In the genomic region with DNA sequence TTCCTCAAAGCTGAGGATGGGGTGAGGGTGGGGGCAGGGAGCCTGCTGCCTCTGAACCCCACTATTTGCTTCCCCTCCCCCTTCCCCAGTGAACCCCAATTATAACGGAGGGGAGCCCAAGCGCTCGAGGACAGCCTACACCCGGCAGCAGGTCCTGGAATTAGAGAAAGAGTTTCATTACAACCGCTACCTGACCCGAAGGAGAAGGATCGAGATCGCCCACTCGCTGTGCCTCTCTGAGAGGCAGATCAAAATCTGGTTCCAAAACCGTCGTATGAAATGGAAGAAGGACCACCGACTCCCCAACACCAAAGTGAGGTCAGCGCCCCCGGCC, we compare ENCODE assay signal across 12 mouse cellular contexts. TPM values are rescaled to one million over a fixed set of nuclear protein-coding genes. Genes with fewer than 3 reads are reported as not detected.
A peak's percentile ranks its signal among the peaks of the same experiment; 100 is the strongest.
DNase-seq lines count a peak whose midpoint lies in the region; ATAC-seq and TF ChIP-seq lines count a peak whose summit lies in the region.
"Had no signal": no experiment of that assay in that cellular context is flagged by ENCODE, and none has a peak within 500 bp of the region (broad histone marks: within the 10 kb centered on the region; RNA-seq: fewer than 3 reads in every experiment).

No protein-coding gene starts in this region.

- no peak overlapping the region for H3K27ac ChIP-seq in lung, embryonic 16.5 days (ENCODE audit: low read length)
- no peak overlapping the region for H3K27ac ChIP-seq in embryonic facial prominence, embryonic 14.5 days (replicated peaks; ENCODE audit: low read depth, low read length)
- H3K27ac ChIP-seq in intestine, embryonic 16.5 days (ENCODE audit: low read length) = peak overlapping the region; percentile 63
- H3K27ac ChIP-seq in stomach, embryonic 14.5 days (ENCODE audit: low read length) = peak overlapping the region; percentile 89
- H3K27ac ChIP-seq: left cerebral cortex, adult 2 months had no signal

- H3K4me3 ChIP-seq in lung, embryonic 16.5 days (ENCODE audit: low read length) = peak overlapping the region; percentile 52
- no peak overlapping the region for H3K4me3 ChIP-seq in lung, adult 2 months (replicated peaks; ENCODE audit: extremely low read depth, low read depth, low read length)
- peak overlapping the region; percentile 27; the same call in 1 of the 2 replicates for H3K4me3 ChIP-seq in embryonic facial prominence, embryonic 14.5 days (ENCODE audit: low read depth, low read length)
- peak overlapping the region; percentile 60 for H3K4me3 ChIP-seq in intestine, embryonic 16.5 days (ENCODE audit: low read length)
- peak overlapping the region; percentile 69 for H3K4me3 ChIP-seq in stomach, embryonic 14.5 days (ENCODE audit: low read depth, low read length)
- H3K4me3 ChIP-seq: left cerebral cortex, adult 2 months had no signal

- 2% methylated on average over 14 of the region's 14 CpGs for WGBS in lung, embryonic 16.5 days
- WGBS in lung, adult 2 months = 1% methylated on average over 14 of the region's 14 CpGs
- WGBS in embryonic facial prominence, embryonic 14.5 days = 0% methylated on average over 14 of the region's 14 CpGs
- 2% methylated on average over 14 of the region's 14 CpGs for WGBS in intestine, embryonic 16.5 days
- WGBS in stomach, embryonic 14.5 days = under 1% methylated on average over 14 of the region's 14 CpGs

- H3K4me1 ChIP-seq in lung, embryonic 16.5 days (replicated peaks; ENCODE audit: control insufficient read depth, insufficient read depth, low read length) = peaks cover 3% of the 10 kb centered on the region; the same call in 1 of the 2 replicates
- H3K4me1 ChIP-seq in lung, adult 2 months (ENCODE audit: control insufficient read depth, insufficient read depth, low read length) = no peaks in the 10 kb centered on the region
- no peaks in the 10 kb centered on the region for H3K4me1 ChIP-seq in embryonic facial prominence, embryonic 14.5 days (ENCODE audit: control insufficient read depth, insufficient read depth, low read length)
- peaks cover 15% of the 10 kb centered on the region for H3K4me1 ChIP-seq in intestine, embryonic 16.5 days (ENCODE audit: control insufficient read depth, insufficient read depth, low read length)
- H3K4me1 ChIP-seq in stomach, embryonic 14.5 days (ENCODE audit: control insufficient read depth, insufficient read depth, low read length) = peaks cover 42% of the 10 kb centered on the region

- no peak for ATAC-seq in lung, embryonic 16.5 days (ENCODE audit: low read depth)
- ATAC-seq in embryonic facial prominence, embryonic 14.5 days (ENCODE audit: low read depth) = no peak
- ATAC-seq in intestine, embryonic 16.5 days = no peak
- no peak for ATAC-seq in stomach, embryonic 14.5 days (ENCODE audit: insufficient number of reproducible peaks, insufficient read depth, low FRiP score, low read depth)

- DNase-seq in lung, adult 2 months = no peak
- no peak for DNase-seq in embryonic facial prominence, embryonic 14.5 days (ENCODE audit: low spot score)
- no peak for DNase-seq in thymus, postnatal 10 days (ENCODE audit: low spot score in 2 of 2)
- no peak for DNase-seq in thymus, adult 18-20 months
- no peak for DNase-seq in thymus, postnatal 36 days

- peak overlapping the region; percentile 67 for H3K4me2 ChIP-seq in lung, embryonic 16.5 days (ENCODE audit: low read depth, low read length)
- no peak overlapping the region for H3K4me2 ChIP-seq in embryonic facial prominence, embryonic 14.5 days (ENCODE audit: low read depth, low read length)
- peak overlapping the region; percentile 65 for H3K4me2 ChIP-seq in intestine, embryonic 16.5 days (ENCODE audit: low read depth, low read length)
- peak overlapping the region; percentile 76 for H3K4me2 ChIP-seq in stomach, embryonic 14.5 days (replicated peaks; ENCODE audit: low read depth, low read length)

- no peak for TF ChIP-seq POLR2A in lung, adult 2 months (IDR thresholded peaks at IDR 0.05; ENCODE audit: borderline replicate concordance, extremely low read depth, low read depth, low read length)

- no peak overlapping the region for H3K9ac ChIP-seq in lung, embryonic 16.5 days (ENCODE audit: low read length)
- H3K9ac ChIP-seq in embryonic facial prominence, embryonic 14.5 days (ENCODE audit: low read depth, low read length) = no peak overlapping the region
- H3K9ac ChIP-seq in intestine, embryonic 16.5 days (ENCODE audit: low read depth, low read length) = peak overlapping the region; percentile 82
- H3K9ac ChIP-seq in stomach, embryonic 14.5 days (replicated peaks; ENCODE audit: low read depth, low read length) = peak overlapping the region; percentile 92

- peaks cover 93% of the 10 kb centered on the region for H3K27me3 ChIP-seq in lung, embryonic 16.5 days (ENCODE audit: control insufficient read depth, insufficient read depth, low read depth, low read length)
- peaks cover 99% of the 10 kb centered on the region for H3K27me3 ChIP-seq in embryonic facial prominence, embryonic 14.5 days (replicated peaks; ENCODE audit: control insufficient read depth, insufficient read depth, low read length)
- peaks cover 73% of the 10 kb centered on the region for H3K27me3 ChIP-seq in intestine, embryonic 16.5 days (replicated peaks; ENCODE audit: control insufficient read depth, insufficient read depth, low read length)
- no peaks in the 10 kb centered on the region for H3K27me3 ChIP-seq in stomach, embryonic 14.5 days (ENCODE audit: control insufficient read depth, insufficient read depth, low read length)
- H3K27me3 ChIP-seq: Patski had no signal

- no peaks in the 10 kb centered on the region for H3K9me3 ChIP-seq in lung, embryonic 16.5 days (ENCODE audit: control insufficient read depth, low read length)
- H3K9me3 ChIP-seq in embryonic facial prominence, embryonic 14.5 days (ENCODE audit: control insufficient read depth, low read length) = no peaks in the 10 kb centered on the region
- no peaks in the 10 kb centered on the region for H3K9me3 ChIP-seq in intestine, embryonic 16.5 days (ENCODE audit: control insufficient read depth, low read length)
- no peaks in the 10 kb centered on the region for H3K9me3 ChIP-seq in stomach, embryonic 14.5 days (ENCODE audit: control insufficient read depth, low read depth, low read length)

- no peak for TF ChIP-seq CTCF in lung, adult 2 months (IDR thresholded peaks at IDR 0.05; ENCODE audit: insufficient read depth, low read length)

- H3K36me3 ChIP-seq in lung, embryonic 16.5 days (ENCODE audit: control insufficient read depth, insufficient read depth, low read length) = no peaks in the 10 kb centered on the region
- H3K36me3 ChIP-seq in embryonic facial prominence, embryonic 14.5 days (ENCODE audit: control insufficient read depth, insufficient read depth, low read length) = no peaks in the 10 kb centered on the region
- H3K36me3 ChIP-seq in intestine, embryonic 16.5 days (ENCODE audit: control insufficient read depth, insufficient read depth, low read length) = no peaks in the 10 kb centered on the region
- no peaks in the 10 kb centered on the region for H3K36me3 ChIP-seq in stomach, embryonic 14.5 days (ENCODE audit: control insufficient read depth, insufficient read depth, low read length)

RNA-seq across cellular contexts. Expression of a gene that starts 16.8 kb away (rescaled TPM):
- 0.93 and 1.4 TPM in 2 replicates for polyA plus RNA-seq in lung, embryonic 16.5 days (2015; fragmentation: Nextera tagmentation; extraction: Ambion mirVana)
- 0.31 and 1.1 TPM in 2 replicates for polyA plus RNA-seq in lung, adult 2 months (2012; rRNA removed)
- 2.5 and 4.0 TPM in 2 replicates for polyA plus RNA-seq in embryonic facial prominence, embryonic 14.5 days (2014; fragmentation: Nextera tagmentation; extraction: Ambion mirVana)
- 8.8 and 9.7 TPM in 2 replicates for polyA plus RNA-seq in intestine, embryonic 16.5 days (2015; fragmentation: Nextera tagmentation; extraction: Ambion mirVana)
- 23.4 and 26.5 TPM in 2 replicates for polyA plus RNA-seq in stomach, embryonic 14.5 days (2014; fragmentation: Nextera tagmentation; extraction: Ambion mirVana)
- polyA plus RNA-seq: cortical plate, adult 2 months had no signal

RNA-seq across cellular contexts. Expression of a gene that starts 37.5 kb away (rescaled TPM):
- polyA plus RNA-seq in lung, embryonic 16.5 days (2015; fragmentation: Nextera tagmentation; extraction: Ambion mirVana) = 0.36 TPM in 2 replicates
- polyA plus RNA-seq in lung, adult 2 months (2012; rRNA removed) = 0.34 TPM in 1 of 2 replicates, not detected in the other
- polyA plus RNA-seq in embryonic facial prominence, embryonic 14.5 days (2014; fragmentation: Nextera tagmentation; extraction: Ambion mirVana) = 0.25 and 0.93 TPM in 2 replicates
- 3.2 and 4.0 TPM in 2 replicates for polyA plus RNA-seq in intestine, embryonic 16.5 days (2015; fragmentation: Nextera tagmentation; extraction: Ambion mirVana)
- polyA plus RNA-seq in stomach, embryonic 14.5 days (2014; fragmentation: Nextera tagmentation; extraction: Ambion mirVana) = 4.8 and 5.5 TPM in 2 replicates
- polyA plus RNA-seq: cortical plate, adult 2 months had no signal

RNA-seq across cellular contexts. Expression of a gene that starts 45.1 kb away (rescaled TPM):
- 0.10 and 0.30 TPM in 2 replicates for polyA plus RNA-seq in lung, embryonic 16.5 days (2015; fragmentation: Nextera tagmentation; extraction: Ambion mirVana)
- not detected in 2 replicates for polyA plus RNA-seq in lung, adult 2 months (2012; rRNA removed)
- 0.14 TPM in 1 of 2 replicates, not detected in the other for polyA plus RNA-seq in embryonic facial prominence, embryonic 14.5 days (2014; fragmentation: Nextera tagmentation; extraction: Ambion mirVana)
- polyA plus RNA-seq in intestine, embryonic 16.5 days (2015; fragmentation: Nextera tagmentation; extraction: Ambion mirVana) = 4.5 and 4.9 TPM in 2 replicates
- polyA plus RNA-seq in stomach, embryonic 14.5 days (2014; fragmentation: Nextera tagmentation; extraction: Ambion mirVana) = 1.0 and 1.1 TPM in 2 replicates
- polyA plus RNA-seq: brain, embryonic 14.5 days; cortical plate, adult 2 months had no signal

RNA-seq across cellular contexts. Expression of a gene that starts 59.3 kb away (rescaled TPM):
- polyA plus RNA-seq in lung, embryonic 16.5 days (2015; fragmentation: Nextera tagmentation; extraction: Ambion mirVana) = not detected in 2 replicates
- not detected in 2 replicates for polyA plus RNA-seq in lung, adult 2 months (2012; rRNA removed)
- not detected in 2 replicates for polyA plus RNA-seq in embryonic facial prominence, embryonic 14.5 days (2014; fragmentation: Nextera tagmentation; extraction: Ambion mirVana)
- polyA plus RNA-seq in intestine, embryonic 16.5 days (2015; fragmentation: Nextera tagmentation; extraction: Ambion mirVana) = 0.49 and 0.76 TPM in 2 replicates
- polyA plus RNA-seq in stomach, embryonic 14.5 days (2014; fragmentation: Nextera tagmentation; extraction: Ambion mirVana) = not detected in 2 replicates
- polyA plus RNA-seq: brain, embryonic 14.5 days; cortical plate, adult 2 months had no signal

Comparison
In these comparisons a context has a peak if more than half of its experiments do, and no peak if none do; other contexts are left out.
1. H3K27ac ChIP-seq: peak in intestine, embryonic 16.5 days (single experiment) and stomach, embryonic 14.5 days (single experiment); none in lung, embryonic 16.5 days (single experiment) and embryonic facial prominence, embryonic 14.5 days (single experiment).
2. H3K9ac ChIP-seq: peak in intestine, embryonic 16.5 days (single experiment) and stomach, embryonic 14.5 days (single experiment); none in lung, embryonic 16.5 days (single experiment) and embryonic facial prominence, embryonic 14.5 days (single experiment).